Mouse (Mus musculus): ENCODE measurements around the gene Lonp2.

The Lonp2 gene

DNA sequence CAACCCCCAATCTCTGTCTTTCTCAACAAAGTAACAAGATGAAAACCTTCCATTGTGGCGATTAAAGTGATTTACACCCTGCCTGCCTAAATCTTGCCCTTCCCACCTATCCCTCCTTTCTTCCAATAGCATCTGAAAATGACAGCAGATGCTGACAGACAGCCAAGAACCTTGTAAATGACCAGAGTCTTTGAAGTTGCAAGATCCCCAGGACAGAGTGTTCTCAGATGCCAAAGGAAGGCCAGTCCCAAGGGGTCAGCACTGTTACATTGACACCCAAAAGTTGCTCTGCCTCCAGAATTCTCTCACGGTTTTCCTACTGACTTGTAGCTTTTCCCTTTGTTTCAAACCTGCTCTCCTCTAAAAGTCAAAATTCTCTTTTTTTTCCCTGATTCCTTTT is 126.0 kb downstream of the Lonp2 start:
- DNase-seq (ENCODE audit: low spot score in 2 of 2), result no peak

DNA sequence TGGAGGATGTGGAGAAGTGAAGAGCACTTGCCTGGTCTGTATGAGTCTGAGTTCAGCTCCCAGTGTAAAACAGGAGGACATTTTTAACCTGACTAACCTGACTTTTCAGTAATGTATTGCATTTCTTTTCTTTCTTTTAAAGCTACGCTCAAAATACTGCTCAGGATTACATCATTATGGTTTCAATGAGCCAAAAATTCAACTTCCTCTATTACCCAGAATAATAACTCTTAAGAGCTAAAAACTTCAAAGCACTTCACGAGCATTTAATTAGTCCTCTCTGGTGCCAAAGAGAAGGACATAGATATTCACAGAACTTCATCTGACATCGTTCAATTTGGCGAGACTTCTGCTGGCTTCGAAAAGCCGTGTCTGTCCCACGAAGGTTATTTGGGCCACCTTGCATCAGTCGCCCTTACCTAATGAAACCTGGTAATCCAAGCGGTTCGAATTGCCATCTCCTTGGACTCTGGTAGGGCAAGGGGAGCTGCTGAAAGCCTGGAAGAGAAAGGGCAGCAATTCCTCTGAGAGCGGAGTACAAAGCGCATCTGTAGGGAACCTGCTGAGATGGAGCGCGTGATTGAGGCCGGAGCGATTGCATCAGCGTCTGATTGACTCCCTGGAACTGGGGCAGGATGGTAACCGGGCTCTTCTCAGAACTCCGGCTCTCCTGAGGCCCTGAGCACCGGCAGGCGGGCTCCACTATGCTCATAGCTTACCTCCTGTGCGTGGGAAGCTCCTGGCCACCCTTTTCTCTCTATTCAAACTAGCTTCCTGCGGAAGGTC is 133.3 kb downstream of the Lonp2 start:
- no peak for DNase-seq (ENCODE audit: low spot score in 2 of 2)

DNA sequence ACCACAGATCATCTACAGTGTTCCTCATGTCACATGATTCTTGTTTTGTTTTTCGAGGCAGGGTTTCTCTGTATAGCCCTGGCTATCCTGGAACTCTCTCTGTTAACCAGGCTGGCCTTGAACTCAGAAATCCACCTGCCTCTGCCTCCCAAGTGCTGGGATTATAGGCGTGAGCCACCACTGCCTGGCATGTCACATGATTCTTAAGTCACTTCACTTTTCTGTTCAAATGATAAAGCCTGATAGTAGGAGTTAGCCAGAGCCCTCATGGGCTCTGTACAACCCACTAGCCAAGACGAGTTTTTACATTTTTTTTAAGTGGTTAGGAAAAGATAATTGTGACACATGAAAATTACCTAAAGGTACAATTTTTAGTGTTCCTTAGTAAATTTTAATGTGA is 134.8 kb downstream of the Lonp2 start:
- DNase-seq (ENCODE audit: low spot score in 2 of 2), result no peak

DNA sequence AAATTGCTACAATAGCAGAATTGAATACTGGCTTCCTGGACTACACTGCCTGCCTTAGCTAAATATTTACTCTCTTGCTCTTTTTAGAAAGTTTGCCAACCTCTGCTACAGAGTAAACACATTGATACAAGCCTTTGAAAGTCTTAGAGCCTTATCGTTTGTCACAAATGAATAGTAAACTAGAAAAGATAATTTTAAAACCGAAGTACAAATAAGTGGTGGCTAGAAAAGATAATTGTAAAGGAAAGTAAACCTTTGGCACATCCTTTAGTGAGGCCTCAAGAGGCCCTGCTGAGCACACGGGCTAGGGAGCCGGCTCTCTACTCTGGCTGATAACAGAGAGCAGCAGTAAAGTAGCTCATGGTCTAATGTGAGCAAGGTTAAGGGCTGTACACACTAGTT is 135.2 kb downstream of the Lonp2 start:
- no peak for DNase-seq (ENCODE audit: low spot score in 2 of 2)

DNA sequence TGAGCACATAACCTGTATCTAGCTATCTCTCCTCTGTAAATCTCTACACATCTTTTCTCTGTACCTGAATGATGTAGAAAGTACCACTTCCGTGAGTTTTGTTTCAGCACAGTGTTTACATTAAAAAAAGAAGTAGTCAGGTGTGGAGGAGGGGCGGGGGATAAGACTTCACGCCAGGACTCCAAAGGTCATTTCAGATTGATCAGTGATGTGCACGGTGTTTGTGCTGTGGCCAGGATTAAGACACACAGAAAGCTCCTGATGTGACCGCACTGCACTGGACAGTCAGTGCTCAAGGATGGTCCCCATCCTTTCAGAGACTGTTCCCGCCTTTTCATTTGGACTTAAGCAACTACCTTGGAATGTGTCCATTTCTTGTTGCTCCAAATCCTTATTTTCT is 136.9 kb downstream of the Lonp2 start:
- no peak for DNase-seq (ENCODE audit: low spot score in 2 of 2)

DNA sequence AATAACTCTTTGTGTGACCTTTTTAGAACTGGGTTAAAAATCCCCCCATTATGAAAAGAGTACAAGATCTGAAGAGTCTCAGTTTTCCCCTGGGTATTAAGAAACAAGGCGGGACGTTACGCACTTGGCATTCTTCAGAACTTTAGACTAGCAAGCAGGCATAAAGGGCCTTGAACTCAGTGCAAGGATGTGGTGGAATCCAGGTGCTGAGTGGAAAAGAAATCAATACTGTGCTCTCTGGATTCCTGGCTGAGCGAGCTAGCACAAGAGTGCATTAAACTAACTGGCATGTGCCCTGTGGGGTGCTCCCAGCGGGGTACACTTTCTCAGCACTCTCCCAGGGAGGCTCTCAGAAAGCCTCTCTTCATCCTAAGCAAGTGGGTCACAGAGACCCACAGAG is 139.0 kb downstream of the Lonp2 start:
- DNase-seq (ENCODE audit: low spot score in 2 of 2), result no peak

DNA sequence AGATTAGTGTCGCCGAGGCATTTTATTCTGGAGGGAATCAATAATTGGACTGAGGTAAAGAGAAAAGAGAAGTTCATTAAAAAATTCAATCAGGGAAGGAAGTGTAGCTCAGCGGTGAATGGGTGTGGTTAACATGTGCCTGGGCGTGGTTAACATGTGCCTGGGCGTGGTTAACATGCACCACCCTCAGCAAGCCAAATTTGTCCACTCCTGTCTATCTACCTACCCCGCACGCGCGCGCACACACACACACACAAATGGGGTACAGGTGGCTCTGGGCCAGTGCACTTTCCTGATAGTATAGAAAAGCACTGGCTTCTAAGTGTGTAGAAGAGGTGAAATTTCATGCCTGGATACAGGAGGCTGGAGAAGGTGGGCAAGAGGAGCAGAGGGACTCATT is 141.3 kb downstream of the Lonp2 start:
- DNase-seq (ENCODE audit: low spot score in 2 of 2), result peak in 1 of 2 experiments; percentile 68

DNA sequence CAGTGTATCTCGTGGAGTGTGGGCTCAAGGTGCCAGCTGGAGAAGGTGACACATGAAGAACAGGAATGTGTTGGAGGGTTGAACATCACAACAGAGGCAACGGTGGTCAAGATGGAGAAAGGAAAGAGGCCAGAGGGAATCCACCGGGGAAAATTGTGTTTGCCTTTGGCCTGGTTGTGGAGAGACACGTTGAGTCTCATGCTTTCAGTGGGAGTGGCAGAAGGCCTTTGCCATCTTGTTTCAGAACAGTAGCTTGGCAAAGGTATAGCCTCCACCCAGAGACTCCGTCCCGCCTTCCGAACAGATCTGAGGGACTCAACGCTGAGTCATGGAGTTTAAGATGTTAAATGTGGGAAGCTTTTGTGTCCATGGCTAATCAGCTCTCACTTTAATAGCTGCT is 141.8 kb downstream of the Lonp2 start:
- DNase-seq (ENCODE audit: low spot score in 2 of 2), result no peak

DNA sequence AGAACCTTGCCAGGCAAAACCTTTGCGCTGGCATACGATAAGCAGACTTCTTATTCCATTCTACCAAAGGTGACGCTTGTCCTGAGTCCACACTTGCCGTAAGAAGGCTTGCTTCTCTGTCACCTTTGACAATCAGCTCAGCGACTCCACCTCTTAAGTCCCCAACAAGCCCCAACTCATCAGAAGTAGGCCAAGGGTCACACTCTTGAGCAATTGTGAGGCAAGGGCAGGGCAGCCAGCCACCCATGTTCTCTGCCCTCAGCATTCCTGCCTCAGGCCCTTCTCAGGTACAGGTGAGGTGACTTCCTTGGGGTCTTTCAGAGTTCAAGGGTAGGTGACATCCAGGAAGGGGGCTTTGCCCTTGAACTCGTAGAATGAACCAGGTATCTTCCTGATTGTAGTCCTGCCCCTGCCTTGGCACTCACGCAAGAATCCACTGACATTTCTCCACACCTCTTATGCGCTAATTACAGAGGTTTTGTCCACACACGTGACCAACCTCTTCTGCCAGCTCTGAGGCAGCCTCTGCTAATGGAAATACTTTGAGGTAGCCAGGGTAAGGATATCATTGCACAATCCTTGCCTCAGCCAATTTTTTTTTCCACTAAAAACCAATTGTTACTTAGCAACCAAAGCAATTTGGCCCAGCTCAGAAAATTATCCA is 142.8 kb downstream of the Lonp2 start:
- DNase-seq (ENCODE audit: low spot score in 2 of 2), result no peak

DNA sequence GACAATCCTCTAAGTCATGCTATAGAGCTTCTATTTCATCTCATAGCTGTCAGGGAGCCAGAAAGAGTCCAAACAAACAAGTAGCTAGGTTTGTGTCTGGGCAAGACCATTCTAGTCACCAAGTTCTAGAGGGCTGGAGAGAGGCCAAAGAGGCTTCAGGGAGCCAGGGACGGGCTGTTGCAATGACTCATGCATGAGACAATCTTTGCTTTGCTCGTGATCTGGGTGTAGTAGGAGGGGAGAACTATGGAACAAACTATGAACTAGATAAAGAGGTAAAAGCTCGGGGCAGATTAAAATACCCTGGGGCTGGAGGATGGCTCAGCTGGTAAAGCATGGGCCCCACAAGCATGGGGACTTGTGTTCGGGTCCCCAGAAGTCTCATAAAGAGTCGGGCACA is 144.7 kb downstream of the Lonp2 start:
- no peak for DNase-seq (ENCODE audit: low spot score in 2 of 2)

DNA sequence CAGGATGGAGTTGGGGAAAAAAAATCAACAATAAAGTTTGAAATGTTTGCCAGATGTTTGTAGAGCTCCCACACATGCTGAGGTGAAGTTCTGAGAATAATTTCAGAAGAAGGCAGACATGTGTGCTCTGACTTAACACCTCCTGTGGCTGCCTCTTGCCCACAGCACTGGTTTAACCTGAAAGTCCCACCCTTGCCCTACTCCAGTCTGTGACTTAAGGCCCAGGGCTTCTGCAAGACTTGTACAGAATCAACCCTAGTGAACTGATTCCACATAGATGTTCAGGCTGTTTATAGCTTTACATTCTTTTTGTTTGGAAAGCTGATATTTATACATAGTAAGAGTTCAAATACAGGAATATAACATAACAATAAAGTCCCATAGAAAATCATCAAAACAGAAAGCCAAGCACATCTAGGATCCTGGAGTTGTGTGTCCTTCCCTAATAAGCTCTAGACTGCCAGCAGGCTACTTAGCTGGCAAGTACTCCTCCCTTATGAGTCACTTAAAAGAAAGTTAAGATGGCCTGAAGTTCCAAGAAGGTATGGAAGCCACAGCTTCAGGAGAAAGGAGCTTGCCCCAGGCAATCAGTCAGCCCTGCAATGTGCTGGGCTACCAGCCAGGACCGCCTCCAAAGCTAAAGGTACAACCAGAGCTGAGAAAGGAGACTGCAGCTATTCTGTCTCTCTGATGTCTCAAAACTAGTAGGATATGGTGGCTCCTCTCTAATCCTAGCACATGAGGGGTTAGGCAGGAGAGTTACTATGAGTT is 146.3 kb downstream of the Lonp2 start:
- DNase-seq (ENCODE audit: low spot score in 2 of 2), result no peak
